ENCODE assay signal across 8 mouse cellular contexts in the genomic region with DNA sequence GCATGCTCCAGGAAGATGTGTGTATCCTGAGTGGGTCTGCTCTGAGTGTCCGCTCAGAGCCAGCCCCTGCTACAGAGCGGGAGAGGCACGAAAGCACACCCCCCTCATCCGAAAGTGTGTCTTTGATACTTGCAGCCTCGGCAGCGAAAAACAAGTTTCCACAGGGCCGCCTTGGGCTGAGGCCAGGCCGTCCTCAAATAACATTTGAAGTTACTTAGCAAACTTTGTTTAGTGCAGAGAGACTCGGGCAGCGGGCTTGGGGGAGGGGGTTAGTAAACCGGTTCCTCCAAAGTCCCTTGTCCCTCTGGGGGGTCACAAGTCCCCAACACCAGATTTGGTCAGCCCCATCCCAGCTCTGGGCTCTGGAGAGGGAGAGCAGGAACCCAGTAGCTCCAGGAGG. TPM values are rescaled to one million over a fixed set of nuclear protein-coding genes. Genes with fewer than 3 reads are reported as not detected.
A peak's percentile ranks its signal among the peaks of the same experiment; 100 is the strongest.
DNase-seq lines count a peak whose midpoint lies in the region; ATAC-seq lines count a peak whose summit lies in the region.

No protein-coding gene starts in this region.

- no peak for ATAC-seq in neural tube, embryonic 15.5 days (ENCODE audit: low FRiP score)
- no peak for ATAC-seq in intestine, embryonic 15.5 days

- H3K27me3 ChIP-seq in neural tube, embryonic 15.5 days (replicated peaks) = peaks cover 90% of the 10 kb centered on the region
- H3K27me3 ChIP-seq in intestine, embryonic 15.5 days (replicated peaks) = peaks cover 82% of the 10 kb centered on the region

- H3K9me3 ChIP-seq in neural tube, embryonic 15.5 days (replicated peaks) = no peaks in the 10 kb centered on the region
- H3K9me3 ChIP-seq in intestine, embryonic 15.5 days = no peaks in the 10 kb centered on the region

- peak overlapping the region; percentile 24 for H3K4me2 ChIP-seq in neural tube, embryonic 15.5 days
- H3K4me2 ChIP-seq in intestine, embryonic 15.5 days (replicated peaks) = no peak overlapping the region

- DNase-seq in cerebellum, postnatal 10 days = peak; percentile 68 to 71
- DNase-seq in cerebellum, adult 9-11 months = no peak
- DNase-seq in neural tube, embryonic 10.5 days (ENCODE audit: extremely low spot score, low spot score) = no peak
- DNase-seq in heart, postnatal 14 days = peak; percentile 81 to 88
- DNase-seq in lung, postnatal 4 days = peak; percentile 79 to 91
- no peak for DNase-seq in spleen, postnatal 14 days (ENCODE audit: low spot score in 2 of 2)

- H3K4me3 ChIP-seq in neural tube, embryonic 15.5 days (replicated peaks) = no peak overlapping the region
- H3K4me3 ChIP-seq in intestine, embryonic 15.5 days (replicated peaks) = no peak overlapping the region

- intact Hi-C loops in heart, postnatal 14 days (cut with DNase I) = no loop called here

- no peaks in the 10 kb centered on the region for H3K36me3 ChIP-seq in neural tube, embryonic 15.5 days
- no peaks in the 10 kb centered on the region for H3K36me3 ChIP-seq in intestine, embryonic 15.5 days

- H3K4me1 ChIP-seq in neural tube, embryonic 15.5 days = peaks cover 88% of the 10 kb centered on the region
- H3K4me1 ChIP-seq in intestine, embryonic 15.5 days (replicated peaks) = peaks cover 17% of the 10 kb centered on the region

- 25% methylated on average over 11 of the region's 11 CpGs for WGBS in neural tube, embryonic 15.5 days
- WGBS in intestine, embryonic 15.5 days = 20% methylated on average over 11 of the region's 11 CpGs

- no peak overlapping the region for H3K9ac ChIP-seq in neural tube, embryonic 15.5 days (replicated peaks)
- no peak overlapping the region for H3K9ac ChIP-seq in intestine, embryonic 15.5 days

- peak overlapping the region; percentile 54 for H3K27ac ChIP-seq in neural tube, embryonic 15.5 days (replicated peaks)
- no peak overlapping the region for H3K27ac ChIP-seq in intestine, embryonic 15.5 days

RNA-seq across cellular contexts. Expression of gene Nfix, which starts 11.2 kb away (rescaled TPM):
- polyA plus RNA-seq in neural tube, embryonic 15.5 days (2015; fragmentation: Nextera tagmentation; extraction: Ambion mirVana) = 60.3 and 70.5 TPM in 2 replicates
- total RNA-seq in heart, postnatal 14 days (2021) = 100 to 1,000 TPM; 276 to 280 TPM
- polyA plus RNA-seq in intestine, embryonic 15.5 days (2015; fragmentation: Nextera tagmentation; extraction: Ambion mirVana) = 14.2 and 14.8 TPM in 2 replicates

RNA-seq across cellular contexts. Expression of gene Dand5, which starts 33.7 kb away (rescaled TPM):
- polyA plus RNA-seq in neural tube, embryonic 15.5 days (2015; fragmentation: Nextera tagmentation; extraction: Ambion mirVana) = 15.7 and 17.2 TPM in 2 replicates
- 1 to 10 TPM; 6.1 to 6.4 TPM for total RNA-seq in heart, postnatal 14 days (2021)
- polyA plus RNA-seq in intestine, embryonic 15.5 days (2015; fragmentation: Nextera tagmentation; extraction: Ambion mirVana) = 4.5 and 5.3 TPM in 2 replicates

RNA-seq across cellular contexts. Expression of gene Gadd45gip1, which starts 42.4 kb away (rescaled TPM):
- 44.3 and 45.1 TPM in 2 replicates for polyA plus RNA-seq in neural tube, embryonic 15.5 days (2015; fragmentation: Nextera tagmentation; extraction: Ambion mirVana)
- 10 to 100 TPM; 23.0 to 25.0 TPM for total RNA-seq in heart, postnatal 14 days (2021)
- 61.7 and 62.6 TPM in 2 replicates for polyA plus RNA-seq in intestine, embryonic 15.5 days (2015; fragmentation: Nextera tagmentation; extraction: Ambion mirVana)

RNA-seq across cellular contexts. Expression of gene Rad23a, which starts 51.6 kb away (rescaled TPM):
- polyA plus RNA-seq in neural tube, embryonic 15.5 days (2015; fragmentation: Nextera tagmentation; extraction: Ambion mirVana) = 71.3 and 98.0 TPM in 2 replicates
- 10 to 100 TPM; 78.9 to 79.9 TPM for total RNA-seq in heart, postnatal 14 days (2021)
- 102 and 106 TPM in 2 replicates for polyA plus RNA-seq in intestine, embryonic 15.5 days (2015; fragmentation: Nextera tagmentation; extraction: Ambion mirVana)

RNA-seq across cellular contexts. Expression of gene Calr, which starts 57.8 kb away (rescaled TPM):
- 730 and 802 TPM in 2 replicates for polyA plus RNA-seq in neural tube, embryonic 15.5 days (2015; fragmentation: Nextera tagmentation; extraction: Ambion mirVana)
- total RNA-seq in heart, postnatal 14 days (2021) = 100 to 1,000 TPM; 262 to 331 TPM
- 1,038 and 1,157 TPM in 2 replicates for polyA plus RNA-seq in intestine, embryonic 15.5 days (2015; fragmentation: Nextera tagmentation; extraction: Ambion mirVana)

Comparison
In these comparisons a context has a peak if more than half of its experiments do, and no peak if none do; other contexts are left out.
1. DNase-seq: peak in cerebellum, postnatal 10 days (2 of 2), heart, postnatal 14 days (2 of 2) and lung, postnatal 4 days (2 of 2); none in cerebellum, adult 9-11 months (single experiment), neural tube, embryonic 10.5 days (single experiment) and spleen, postnatal 14 days (0 of 2).